Mouse (Mus musculus): ENCODE results near the gene Man2a1.

Man2a1 gene

DNA sequence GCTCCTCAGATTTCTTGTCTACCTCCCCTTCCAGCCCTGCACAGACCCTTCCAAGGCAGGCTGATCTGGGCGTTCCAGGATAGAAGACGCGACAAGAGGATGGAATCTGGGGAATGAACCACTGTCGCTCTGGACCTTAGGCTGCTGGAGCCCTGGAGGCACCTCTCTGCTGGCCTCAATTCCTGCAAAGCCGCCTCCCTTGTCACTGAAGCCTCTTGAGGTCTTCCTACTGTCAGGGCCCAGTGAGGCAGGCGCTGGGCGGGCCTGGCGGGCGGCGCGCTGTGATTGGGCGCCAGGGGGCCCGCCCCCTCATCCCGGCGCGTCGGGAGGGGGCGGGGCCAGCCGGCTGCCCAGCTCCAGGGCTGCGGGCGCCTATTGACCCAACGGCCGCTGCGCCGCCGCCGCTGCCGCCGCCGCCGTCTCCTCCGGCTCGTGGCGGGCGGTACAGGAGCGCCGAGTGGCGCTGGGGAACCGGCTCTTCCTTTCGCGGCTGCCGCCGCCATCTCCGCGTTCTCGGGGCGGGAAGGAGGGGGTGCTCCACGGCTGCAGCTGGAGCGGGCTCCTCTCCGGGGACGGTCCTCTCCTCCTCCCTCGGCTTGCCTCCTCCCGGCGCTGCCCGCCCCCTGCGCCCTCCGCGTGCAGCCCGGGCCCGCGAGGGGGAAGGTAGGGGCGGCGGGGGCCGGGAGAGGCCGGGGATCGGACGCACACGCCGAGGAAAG lies at the start of gene Man2a1:
TSS of gene Man2a1 (plus strand) at position 365 of the 719 bp plus-strand sequence.
- peak; percentile 74 for DNase-seq (ENCODE audit: low read depth, low spot score)

DNA sequence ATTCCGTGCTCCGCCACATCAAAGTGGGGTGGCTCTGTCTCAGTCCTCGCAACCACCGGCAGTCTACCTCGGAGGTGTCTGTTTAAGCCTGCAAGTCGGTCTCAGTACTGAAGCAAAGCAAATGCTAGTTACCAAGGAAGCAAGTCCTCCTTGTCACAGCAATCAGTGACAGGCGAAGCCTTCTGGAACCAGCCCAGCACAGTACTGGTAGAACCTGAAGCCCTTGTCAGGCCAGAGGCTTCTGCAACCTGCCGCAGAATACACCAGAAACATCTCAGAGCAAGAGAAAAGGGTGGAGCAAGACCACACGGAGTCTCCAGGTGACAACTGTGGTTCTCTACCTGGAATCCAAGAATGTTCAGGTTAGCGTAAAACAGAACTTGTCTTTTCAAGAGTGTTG lies 47.2 kb upstream of the Man2a1 start:
- DNase-seq (ENCODE audit: low read depth, low spot score), result no peak

DNA sequence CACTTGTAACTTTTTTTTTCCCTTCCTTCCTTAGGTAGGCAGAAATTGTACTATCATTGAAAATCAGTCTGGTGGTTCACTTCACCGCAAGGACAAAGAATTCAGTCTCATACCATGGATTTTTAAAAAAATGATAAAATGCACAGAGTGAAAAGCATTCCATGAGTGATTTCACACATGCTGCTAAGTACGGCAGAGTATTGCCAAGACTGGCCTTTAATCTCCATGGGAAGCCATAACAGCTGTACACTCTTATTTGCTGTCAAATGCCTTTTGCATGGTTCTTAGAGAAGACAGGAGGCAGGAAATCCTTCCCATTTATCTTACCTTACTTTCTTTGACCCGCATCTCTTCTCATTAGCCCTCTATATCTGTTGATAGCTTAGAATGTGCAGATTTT lies 45.6 kb upstream of the Man2a1 start:
- no peak for DNase-seq (ENCODE audit: low read depth, low spot score)

DNA sequence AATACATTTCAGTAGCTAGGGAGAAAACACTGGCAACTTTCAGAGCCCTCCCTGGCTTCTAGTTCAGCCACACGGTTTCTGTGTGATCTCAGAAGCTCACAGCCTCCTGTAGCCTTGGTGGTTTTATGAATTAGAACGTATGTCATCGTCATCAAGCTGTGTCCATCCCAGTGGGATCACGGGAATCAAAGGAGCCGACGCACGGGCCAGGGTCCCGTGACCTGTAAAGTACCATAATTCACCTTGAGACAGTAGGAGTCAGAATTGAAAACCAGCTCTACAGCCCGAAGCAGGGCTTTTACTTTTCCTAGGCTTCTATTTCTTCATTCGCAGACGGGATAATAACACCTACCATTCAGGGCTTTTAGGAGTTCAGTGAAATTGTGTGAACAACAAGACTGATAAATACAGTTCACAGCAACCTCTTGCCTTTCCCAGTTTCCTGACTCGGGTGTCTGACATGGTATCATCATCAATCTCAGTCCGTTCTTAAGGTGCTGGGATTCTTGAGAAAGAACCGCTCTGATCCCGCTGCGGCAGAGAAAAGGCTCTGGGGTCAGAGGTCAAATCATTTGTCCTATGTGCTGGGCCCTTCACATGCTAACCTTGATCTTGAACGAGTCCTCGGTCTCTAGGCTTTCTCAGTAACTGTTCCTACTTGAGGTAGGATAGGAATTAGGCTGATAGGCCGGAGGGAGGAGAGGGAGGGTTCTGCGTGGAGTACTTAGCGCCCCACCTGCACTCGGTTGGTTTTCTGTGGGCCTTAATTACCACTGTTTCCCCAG lies 43.7 kb upstream of the Man2a1 start:
- no peak for DNase-seq (ENCODE audit: low read depth, low spot score)

DNA sequence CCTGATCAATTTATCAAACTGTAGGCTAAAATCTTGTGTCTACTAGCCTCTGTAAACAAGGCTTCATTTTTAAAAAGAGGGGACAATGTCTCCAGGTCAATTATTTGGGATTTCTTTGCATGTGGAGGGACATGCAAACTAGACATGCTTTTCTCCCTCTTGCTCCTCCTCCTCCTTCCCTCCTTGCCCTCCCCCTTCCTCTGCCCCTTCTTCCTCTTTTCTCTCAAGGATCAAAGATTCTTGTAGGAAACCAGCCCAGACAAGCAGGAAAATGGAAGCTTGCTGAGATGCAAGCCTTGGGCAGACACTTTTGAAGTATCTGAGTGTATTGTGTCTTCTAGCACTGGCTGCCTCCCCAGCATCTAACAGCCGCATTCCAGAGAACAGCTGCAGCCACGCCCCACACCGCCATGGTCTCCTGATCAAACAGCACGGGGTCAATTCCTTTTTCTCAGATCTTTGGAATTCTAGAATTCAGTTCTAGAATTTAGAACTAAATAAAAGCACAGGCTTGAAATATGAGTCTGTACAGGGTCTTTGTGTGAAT lies 41.5 kb upstream of the Man2a1 start:
- DNase-seq (ENCODE audit: low read depth, low spot score), result no peak

DNA sequence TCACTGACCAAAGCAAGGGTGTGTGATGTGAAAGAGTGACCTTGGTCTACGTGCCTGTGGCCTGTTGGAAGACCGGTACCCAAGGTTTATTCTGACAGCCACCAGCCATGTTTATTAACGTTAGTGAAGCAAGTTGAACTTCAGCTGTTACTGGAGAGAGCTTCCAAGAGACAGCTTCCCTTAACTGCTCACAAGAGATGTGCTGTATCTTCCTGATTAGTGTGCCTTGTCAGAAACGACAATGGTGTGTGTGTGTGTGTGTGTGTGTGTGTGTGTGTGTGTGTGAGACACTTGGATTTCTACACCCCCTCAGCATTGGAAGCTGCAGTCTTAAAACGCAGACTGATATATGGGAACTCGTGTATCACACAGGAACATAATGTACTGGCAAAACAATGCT lies 34.1 kb upstream of the Man2a1 start:
- DNase-seq (ENCODE audit: low read depth, low spot score), result no peak

DNA sequence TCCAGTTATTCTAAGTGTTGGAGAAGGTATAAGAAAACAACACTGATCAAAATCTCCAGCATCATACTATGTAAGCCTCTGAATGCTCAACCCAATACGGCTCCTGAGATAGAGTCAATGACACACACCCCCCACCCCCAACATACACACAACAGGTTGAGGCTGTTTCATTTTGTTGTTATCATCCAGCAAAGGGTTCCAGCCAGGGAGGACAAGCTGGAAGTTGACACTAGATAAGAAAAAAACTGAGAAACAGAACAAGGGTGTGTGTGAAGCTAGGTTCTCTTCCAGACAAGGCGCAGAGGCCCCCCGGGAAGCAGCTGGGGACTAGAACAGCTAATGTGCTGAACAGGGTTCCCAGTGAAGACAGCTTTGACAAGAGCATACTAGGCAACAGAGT lies 33.0 kb upstream of the Man2a1 start:
- no peak for DNase-seq (ENCODE audit: low read depth, low spot score)

DNA sequence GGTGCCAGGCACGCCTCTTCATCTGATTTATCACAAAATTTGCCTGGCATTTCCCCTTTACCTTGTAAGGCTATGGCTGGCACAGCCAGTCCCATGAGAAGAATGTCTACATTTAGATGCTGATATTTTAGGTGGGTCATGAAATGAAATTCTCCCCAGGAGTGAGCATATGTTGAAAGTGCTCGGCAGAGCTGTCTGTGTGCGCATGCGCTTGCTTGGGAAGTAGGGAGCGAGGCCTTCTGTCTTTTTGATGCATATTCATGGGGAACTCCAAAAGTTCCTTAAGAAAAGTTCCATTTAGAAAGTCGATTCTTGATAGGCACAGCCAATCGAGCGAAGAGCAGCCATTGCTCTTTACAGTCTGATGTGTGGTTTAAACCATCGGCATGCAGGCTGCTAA lies 26.6 kb upstream of the Man2a1 start:
- no peak for DNase-seq (ENCODE audit: low read depth, low spot score)

DNA sequence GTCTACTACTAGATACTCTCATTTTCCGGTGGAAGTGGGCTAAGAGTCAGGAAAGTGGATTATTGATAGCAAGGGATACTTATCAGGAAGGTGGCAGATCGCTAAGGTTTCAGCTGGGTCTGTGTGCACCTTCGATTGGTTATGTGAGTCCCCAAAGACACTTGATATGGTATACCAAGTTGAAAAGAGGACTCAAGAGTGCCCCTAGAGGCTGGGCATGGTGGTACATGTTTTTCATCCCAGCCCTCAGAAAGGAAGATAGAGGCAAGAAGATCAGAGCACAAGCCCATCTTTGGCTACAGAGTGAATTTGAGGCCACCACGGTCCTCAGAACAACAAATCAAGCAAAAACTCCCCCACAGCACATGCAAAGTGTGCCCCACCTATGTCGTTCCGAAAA lies 25.3 kb upstream of the Man2a1 start:
- DNase-seq (ENCODE audit: low read depth, low spot score), result no peak

DNA sequence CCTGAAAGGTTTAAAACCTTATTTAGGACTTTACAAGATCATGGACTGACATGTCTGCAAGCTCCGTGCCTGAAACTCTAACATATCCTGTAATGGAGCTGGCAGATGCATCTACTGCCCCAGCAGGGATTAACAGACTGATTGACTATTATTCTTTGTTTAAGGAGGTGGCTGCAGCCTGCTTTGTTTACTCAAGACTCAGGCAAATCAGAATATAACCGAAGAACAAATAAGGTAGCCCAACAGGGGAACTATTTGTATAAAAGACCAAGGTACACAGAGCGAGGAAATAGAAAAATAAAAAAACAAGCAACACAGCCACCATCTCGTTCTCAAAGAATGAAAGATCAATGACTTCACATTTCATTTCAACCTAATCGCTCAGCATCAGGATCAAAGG lies 23.1 kb upstream of the Man2a1 start:
- no peak for DNase-seq (ENCODE audit: low read depth, low spot score)

DNA sequence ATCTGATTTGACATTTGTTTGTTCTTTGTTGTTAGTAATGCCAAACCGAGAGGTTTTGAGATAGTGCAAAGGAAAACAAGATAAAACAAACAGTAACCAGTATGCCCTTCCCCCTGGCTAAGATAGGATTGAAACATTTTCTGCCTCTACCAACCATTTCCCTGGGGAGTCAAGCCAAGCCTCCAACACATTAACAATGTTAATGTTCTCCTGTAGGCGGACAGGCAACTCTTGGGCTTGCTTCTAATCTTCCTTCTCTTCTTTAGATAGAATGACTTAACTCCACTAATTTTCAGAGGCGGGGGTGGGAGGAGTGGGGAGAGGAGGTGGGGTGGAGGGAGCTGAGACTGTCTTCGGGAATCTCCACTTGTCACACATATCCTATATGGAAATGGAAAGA lies 22.2 kb upstream of the Man2a1 start:
- no peak for DNase-seq (ENCODE audit: low read depth, low spot score)

DNA sequence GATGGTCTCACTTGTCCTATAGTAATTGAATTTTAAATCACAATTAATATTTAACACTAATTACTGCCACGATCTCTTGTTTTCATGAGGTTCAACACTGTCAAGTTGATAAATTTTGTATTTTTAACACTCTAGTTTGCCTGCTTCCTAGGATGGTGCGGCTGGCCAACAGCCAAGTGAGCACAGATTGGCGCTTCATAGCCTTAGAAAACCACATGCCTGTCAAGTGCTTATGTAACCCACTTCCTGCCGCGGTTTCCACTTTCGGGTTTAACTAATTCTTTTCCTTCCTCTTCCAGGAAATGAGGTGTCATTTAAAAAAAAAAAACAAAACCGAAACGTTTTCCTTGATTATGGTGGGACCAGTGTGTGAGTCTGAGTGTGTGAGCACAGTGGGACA lies 20.8 kb upstream of the Man2a1 start:
- DNase-seq (ENCODE audit: low read depth, low spot score), result no peak

DNA sequence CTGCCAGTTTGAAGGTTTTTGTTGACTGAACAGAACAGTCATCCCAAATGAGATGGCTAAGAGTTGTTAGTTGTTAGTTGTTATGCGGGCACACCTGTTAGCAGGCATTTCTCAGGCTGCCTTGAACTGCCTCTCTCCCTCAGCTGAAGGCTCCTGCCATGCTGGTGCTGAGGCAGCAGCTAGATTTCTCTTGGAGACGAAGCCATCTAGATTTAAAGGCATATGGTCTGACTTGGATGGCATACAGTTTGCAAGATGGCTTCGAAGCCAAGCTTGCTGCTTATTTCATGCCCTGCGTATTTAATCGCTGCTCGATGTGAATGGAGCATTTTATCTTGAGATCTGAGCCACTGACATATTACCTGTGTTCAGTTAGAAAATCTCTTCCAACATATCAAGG lies 19.4 kb upstream of the Man2a1 start:
- peak; percentile 58 for DNase-seq (ENCODE audit: low read depth, low spot score)

DNA sequence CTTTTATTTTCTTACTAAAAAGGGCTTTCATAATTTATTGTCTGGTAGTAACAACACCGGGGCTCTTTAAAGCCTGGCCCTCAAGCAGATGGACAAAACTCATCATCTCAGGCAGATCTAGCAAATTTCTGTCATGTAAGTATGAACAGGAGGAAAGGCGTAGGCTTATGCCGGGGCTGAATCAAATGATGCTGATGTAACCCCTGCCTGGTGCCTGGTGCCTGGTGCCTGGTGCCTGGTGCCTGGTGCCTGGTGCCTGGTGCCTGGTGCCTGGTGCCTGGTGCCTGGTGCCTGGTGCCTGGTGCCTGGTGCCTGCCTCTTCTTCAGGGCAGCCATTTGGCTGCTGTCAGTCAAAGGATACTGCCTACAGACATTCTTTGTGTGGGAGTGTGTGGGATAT lies 18.6 kb upstream of the Man2a1 start:
- no peak for DNase-seq (ENCODE audit: low read depth, low spot score)

DNA sequence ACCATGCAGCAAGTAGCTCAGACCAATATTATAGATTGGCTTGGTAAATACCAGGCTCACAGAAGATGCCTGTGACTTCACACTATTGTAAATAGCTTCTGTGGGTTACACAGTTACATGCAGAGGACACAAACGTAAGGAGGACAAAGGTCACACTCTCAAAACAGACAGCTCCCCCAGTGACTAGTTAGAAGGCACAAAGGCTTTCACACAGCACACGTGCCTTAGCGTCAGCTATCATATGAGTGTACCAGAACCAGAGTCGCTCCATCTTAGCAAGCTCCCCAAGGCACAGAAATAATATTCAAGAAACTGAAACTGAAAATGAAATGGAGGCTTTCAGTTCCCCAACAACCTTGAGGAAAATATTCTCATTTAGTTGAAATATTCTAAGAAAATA lies 10.1 kb upstream of the Man2a1 start:
- DNase-seq (ENCODE audit: low read depth, low spot score), result no peak

DNA sequence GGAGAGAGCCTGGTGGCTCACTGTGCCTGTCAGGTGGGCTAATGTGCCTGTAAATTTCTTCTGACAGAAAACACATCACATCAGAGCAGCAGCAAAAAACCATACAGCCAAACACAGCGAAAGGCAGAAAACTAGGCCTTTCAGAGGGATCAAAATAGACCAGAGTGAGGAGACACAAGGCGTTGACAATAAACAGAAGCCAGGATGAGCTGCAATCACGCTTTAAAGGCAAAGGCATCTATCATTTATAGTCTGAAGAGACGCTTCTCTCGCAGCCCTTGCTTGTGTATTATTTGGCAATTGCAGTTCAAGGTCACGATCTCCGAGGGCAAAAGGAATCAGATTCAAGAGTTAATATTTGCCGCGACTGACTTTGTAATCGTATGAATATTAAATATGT lies 9.2 kb upstream of the Man2a1 start:
- DNase-seq (ENCODE audit: low read depth, low spot score), result no peak

DNA sequence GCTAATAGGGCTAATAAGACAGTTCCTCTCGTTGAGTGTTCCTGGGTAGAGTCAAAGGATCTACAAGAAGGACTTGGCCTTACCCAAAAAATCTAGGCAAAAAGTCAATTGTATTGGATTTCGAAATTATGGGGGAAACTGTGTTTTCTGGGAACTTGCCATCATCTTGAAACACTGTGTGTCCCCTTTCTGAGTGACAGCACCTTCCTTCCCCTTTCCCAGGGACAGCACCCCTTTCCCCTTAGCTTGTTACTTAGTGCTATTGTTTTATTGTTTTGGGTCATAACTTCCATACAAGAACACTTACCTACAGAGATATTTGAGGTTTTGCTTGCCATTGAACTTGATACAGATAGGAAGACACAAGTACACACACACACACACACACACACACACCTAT lies 8.2 kb upstream of the Man2a1 start:
- DNase-seq (ENCODE audit: low read depth, low spot score), result no peak

DNA sequence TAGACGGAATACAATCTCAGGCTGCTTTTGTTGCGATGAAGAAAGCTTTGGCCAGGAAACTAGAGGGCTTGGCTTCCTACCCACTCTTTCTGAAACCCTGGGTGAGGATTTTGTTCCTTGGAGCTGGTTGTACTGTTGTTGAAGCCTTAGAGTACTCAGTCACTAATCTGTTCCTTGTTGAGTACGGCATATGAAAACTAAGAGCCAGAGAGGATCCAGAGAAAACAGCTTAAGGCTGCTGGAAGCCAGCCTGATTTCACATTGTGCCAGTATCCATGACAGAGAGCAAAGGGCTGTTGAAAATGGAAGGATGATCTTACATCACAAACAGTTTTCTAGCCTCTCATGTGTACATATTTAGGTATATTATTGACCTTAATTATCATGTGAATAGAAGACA lies 7.7 kb upstream of the Man2a1 start:
- no peak for DNase-seq (ENCODE audit: low read depth, low spot score)

DNA sequence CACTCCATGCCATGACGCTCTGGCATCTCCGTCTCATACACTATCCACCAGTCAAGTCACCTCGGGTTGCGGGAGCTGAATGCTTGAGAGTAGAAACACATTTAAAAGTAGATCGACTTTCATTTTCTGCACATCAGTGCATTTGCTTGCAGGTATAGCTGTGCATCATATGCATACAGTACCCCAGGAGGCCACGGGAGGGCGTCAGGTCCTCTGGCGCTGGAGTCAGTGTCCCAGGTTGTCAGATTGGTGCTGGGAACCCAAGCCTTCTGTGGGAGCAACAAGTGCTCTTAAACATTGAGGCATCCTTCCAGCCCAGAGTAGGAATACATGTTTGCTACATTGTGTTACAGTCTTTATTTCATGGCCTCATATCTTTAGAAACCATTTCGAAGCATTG lies 2.8 kb upstream of the Man2a1 start:
- no peak for DNase-seq (ENCODE audit: low read depth, low spot score)

DNA sequence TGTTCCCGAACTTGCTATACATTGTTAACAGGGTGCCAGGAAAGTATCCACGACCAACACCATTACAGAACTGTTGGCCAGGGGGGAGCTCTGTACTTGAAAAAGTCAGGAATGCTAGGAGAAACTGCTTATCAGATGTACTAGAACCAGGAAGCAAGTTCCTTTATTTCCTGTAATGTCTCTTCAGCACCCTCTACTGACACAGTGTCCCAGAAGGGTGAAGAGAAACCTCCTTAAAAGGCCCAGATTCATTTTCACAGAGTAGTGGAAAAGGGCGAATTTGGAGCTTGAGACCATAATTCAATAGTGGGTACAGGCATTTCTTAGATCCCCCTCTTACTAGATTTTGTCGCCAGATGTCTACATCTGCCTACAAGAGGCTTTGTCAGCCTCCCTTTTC lies 620 bp upstream of the Man2a1 start:
- peak; percentile 71 for DNase-seq (ENCODE audit: low read depth, low spot score)

DNA sequence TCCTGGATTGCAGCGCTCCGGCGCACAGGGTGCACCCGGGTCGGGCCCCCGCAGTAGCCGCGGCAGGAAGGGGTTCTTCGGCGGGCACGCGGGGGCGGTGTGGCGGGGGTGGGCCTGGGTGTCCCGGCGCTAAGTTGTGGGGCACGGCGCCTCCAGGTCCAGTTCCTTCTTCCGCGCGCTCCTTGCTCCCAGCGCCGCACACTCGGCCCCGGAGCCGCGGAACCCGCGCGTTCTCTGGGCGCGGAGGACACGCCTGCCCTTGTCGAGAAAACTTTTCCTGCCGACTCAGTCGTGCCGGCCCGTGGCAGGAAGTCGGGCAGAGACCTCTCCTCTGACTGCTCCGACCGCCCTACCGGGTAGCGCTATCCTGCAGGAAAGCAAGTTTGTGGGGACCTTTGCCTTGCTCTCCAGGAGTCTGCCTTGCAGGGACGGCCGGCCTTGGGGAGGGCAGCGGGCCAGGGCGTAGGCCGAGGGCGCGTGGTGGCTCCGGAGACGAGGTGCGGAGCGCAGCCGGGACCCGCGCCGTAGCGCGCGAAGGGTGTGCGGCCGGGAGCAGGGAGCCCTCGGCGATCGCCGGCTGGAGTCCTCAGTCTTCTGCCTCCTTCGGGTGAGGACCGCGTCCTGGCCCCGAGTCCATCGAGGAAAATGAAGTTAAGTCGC lies 685 bp downstream of the Man2a1 start:
- DNase-seq (ENCODE audit: low read depth, low spot score), result no peak

DNA sequence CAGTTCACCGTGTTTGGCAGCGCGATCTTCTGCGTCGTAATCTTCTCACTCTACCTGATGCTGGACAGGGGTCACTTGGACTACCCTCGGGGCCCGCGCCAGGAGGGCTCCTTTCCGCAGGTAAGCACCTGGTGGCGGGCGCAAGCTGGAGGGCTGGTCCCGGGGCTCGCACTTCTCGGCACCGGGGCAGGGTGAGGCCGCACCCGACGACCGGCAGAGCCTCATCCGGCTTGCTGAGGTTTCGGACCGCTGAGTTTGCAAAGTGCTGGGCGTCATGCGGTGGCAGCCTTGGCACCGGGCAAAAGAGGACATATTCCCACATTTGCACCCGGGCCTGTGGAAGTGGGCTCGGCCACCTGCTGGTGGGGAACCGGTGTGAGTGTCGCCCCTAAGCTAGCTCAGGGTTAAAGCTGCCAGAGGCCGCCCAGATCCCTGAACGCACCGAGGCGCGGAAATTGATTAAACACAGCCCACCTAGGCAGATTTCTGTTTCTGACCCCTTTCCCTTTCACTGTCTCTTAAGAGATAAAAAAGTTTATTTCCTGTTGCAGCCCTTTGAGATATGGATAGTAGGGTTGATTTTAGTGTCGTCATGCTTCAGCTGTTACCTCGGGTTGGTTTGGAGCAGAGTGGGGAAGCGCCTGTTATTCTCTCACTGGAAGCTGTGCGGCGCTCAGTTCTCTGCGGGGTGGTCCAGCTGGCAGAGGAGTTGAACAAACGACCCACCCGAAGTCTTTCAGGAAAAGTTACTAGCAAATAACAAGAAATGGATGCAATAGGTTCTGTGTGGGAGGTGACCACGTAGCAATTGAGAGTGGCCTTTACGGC lies 1.4 kb downstream of the Man2a1 start:
- DNase-seq (ENCODE audit: low read depth, low spot score), result no peak

Measured in brain, embryonic 18.5 days (tissue).